Mouse (Mus musculus) midbrain, embryonic 16.5 days (tissue): ENCODE measurements around the gene Ptprs. TPM values are rescaled to one million over a fixed set of nuclear protein-coding genes. Genes with fewer than 3 reads are reported as not detected.

Experiments used
- ATAC-seq: fragments of 200-750 bp; cut with Nextera tagmentation; 2 replicates; pipeline ENCODE4 v1.8.0; 2017; ENCODE audit warnings: moderate TSS enrichment
- H3K27ac ChIP-seq: fragments of 300-500 bp; sonication (generic); 2 replicates; pipeline ENCODE4 v1.5.1; 2014; ENCODE audit warnings: mild to moderate bottlenecking, low read length, mixed read lengths
- H3K27me3 ChIP-seq: fragments of 300-500 bp; sonication (generic); 2 replicates; pipeline ENCODE4 v1.6.1; 2014; ENCODE audit warnings: low read depth, low read length, mixed read lengths; ENCODE audit not compliant: control insufficient read depth, insufficient read depth
- H3K36me3 ChIP-seq: fragments of 300-500 bp; sonication (generic); 2 replicates; pipeline ENCODE4 v1.6.1; 2014; ENCODE audit warnings: mild to moderate bottlenecking, low read length, moderate library complexity, mixed read lengths; ENCODE audit not compliant: control insufficient read depth, insufficient read depth
- H3K4me1 ChIP-seq: fragments of 300-500 bp; sonication (generic); 2 replicates; pipeline ENCODE4 v1.6.1; 2014; ENCODE audit warnings: mild to moderate bottlenecking, low read length, mixed read lengths; ENCODE audit not compliant: control insufficient read depth, insufficient read depth
- H3K4me2 ChIP-seq: fragments of 300-500 bp; sonication (generic); 2 replicates; pipeline ENCODE4 v1.6.1; 2014; ENCODE audit warnings: mild to moderate bottlenecking, low read length, mixed read lengths
- H3K4me3 ChIP-seq: fragments of 300-500 bp; sonication (generic); 2 replicates; pipeline ENCODE4 v1.5.1; 2014; ENCODE audit warnings: low read depth, mild to moderate bottlenecking, low read length, moderate library complexity, mixed read lengths
- H3K9ac ChIP-seq: fragments of 300-500 bp; sonication (generic); 2 replicates; pipeline ENCODE4 v1.6.1; 2014; ENCODE audit warnings: low read depth, low read length, mixed read lengths
- H3K9me3 ChIP-seq: fragments of 300-500 bp; sonication (generic); replicated peaks from 2 replicates; pipeline ENCODE4 v1.6.1; 2014; ENCODE audit warnings: mild to moderate bottlenecking, low read length, mixed read lengths; ENCODE audit not compliant: control insufficient read depth, poor library complexity, severe bottlenecking
- WGBS: fragments of 180-500 bp; shearing (Covaris S2); extraction: QIAGEN DNeasy Blood & Tissue Kit; methylation state at CpG from one replicate; pipeline ENCODE4 v1.1.7; 2014; 5-methylcytosine and 5-hydroxymethylcytosine counted together
- polyA plus RNA-seq: library from polyadenylated mRNA; unstranded; fragments of >200 nt; fragmentation: Nextera tagmentation; extraction: Ambion mirVana; gene quantifications from 2 replicates; pipeline ENCODE4 v1.2.1, GENCODE M21; 2015

Gene Ptprs
- polyA plus RNA-seq, 1 experiment from 2014 or later: 293 TPM

DNA sequence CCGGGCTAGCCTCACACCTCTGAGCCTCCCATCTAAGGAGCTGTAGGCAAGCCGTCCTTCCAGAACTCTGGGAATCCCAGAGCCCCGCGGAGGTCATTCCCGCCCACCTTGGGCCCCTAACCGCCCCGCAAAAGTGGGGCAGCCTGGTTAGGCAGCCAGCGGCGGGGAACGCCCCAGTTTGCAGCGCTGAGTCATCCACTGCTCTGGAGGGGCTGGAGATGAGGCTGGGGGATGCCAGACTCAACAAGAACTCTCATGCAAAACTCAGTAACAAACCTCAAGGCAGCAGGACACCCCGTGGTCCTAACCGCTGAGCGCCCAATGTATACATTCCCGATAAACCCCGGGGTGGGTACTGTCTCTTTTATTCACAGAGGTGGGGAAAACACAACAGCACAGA lies 4.2 kb downstream of the Ptprs start:
- Histone ChIP-seq H3K4me1 (peaks cover 69% of the 10 kb centered on the region), H3K36me3 (no peaks in the 10 kb centered on the region; the same call in 1 of the 2 replicates), H3K9ac (peak overlapping the region; percentile 100), H3K4me2 (peak overlapping the region; percentile 93), H3K9me3 (no peaks in the 10 kb centered on the region), H3K4me3 (peak overlapping the region; percentile 96), H3K27me3 (no peaks in the 10 kb centered on the region), H3K27ac (peak overlapping the region; percentile 38; the same call in 1 of the 2 replicates)
- no peak for ATAC-seq
- WGBS: 7% methylated on average over 16 of the region's 16 CpGs

DNA sequence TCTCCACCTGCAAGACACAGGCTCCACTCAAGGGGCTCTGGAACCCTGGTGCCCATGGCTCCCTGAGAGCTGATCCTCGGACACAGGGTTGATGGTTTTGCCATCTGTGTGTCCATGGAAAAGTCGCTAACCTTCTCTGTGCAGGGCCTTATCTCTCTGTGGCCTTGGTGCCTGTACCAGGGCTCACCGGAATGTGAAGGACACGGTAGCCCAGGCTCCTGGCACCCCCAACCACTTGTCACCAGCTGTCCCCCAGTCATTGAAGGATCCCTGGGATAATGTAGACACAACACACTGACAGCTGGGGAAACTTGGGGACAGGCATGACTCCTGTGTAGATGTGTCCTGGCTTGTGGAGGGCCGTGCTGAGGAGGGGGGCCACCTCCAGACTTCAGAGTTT lies 5.1 kb downstream of the Ptprs start:
- 65% methylated on average over 5 of the region's 5 CpGs for WGBS
- Histone ChIP-seq H3K4me2 (no peak overlapping the region), H3K9ac (no peak overlapping the region), H3K27me3 (no peaks in the 10 kb centered on the region), H3K4me3 (no peak overlapping the region), H3K36me3 (no peaks in the 10 kb centered on the region; the same call in 1 of the 2 replicates), H3K9me3 (no peaks in the 10 kb centered on the region), H3K27ac (no peak overlapping the region), H3K4me1 (peaks cover 73% of the 10 kb centered on the region)
- ATAC-seq: no peak

DNA sequence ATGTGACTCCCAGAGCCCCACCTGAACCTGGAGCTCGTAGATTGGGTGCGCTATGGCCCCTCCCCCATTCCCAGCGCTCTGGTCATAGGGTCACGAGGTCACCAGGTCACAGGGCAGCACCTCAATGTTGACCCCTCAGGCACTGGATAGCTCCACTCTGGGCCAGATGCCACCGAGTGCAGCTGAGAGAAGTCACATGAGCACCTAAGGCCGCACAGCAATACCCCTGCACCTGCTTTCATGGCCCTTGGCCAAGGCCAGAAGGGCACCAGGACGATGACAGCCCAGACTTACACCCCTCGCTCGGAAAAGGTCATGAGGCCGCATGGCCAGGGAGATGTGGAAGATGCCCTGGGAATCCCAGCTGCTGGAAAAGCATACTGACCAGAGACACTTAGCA lies 5.7 kb downstream of the Ptprs start:
- WGBS: 29% methylated on average over 10 of the region's 10 CpGs
- peaks cover 77% of the 10 kb centered on the region for H3K4me1 ChIP-seq
- H3K9ac ChIP-seq: peak overlapping the region; percentile 50
- no peak overlapping the region; the same call in 1 of the 2 replicates for H3K4me3 ChIP-seq
- no peaks in the 10 kb centered on the region for H3K27me3 ChIP-seq
- H3K27ac ChIP-seq: no peak overlapping the region
- H3K9me3 ChIP-seq: no peaks in the 10 kb centered on the region
- ATAC-seq: no peak
- no peaks in the 10 kb centered on the region; the same call in 1 of the 2 replicates for H3K36me3 ChIP-seq
- H3K4me2 ChIP-seq: peak overlapping the region; percentile 43

DNA sequence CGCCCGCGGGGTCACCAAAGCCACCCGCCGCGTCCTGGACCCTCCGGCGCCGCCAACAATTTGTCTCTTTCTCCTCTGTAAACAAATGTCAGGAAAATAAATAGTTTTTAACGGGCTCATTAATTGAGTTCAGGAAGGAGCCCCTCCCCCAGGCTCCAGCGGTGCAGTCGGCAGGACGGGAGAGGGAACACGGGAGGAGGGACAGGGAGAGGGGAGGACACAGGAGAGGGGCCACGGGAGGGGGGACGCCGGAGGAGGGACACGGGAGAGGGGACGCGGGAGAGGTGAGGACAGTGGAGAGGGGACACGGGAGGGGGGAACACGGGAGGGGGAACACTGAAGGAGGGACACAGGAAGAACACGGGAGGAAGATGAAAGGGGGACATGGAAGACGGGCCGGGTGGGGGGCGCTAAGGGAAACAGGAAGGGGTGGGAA lies 6.3 kb downstream of the Ptprs start:
- 7% methylated on average over 25 of the region's 26 CpGs for WGBS
- Histone ChIP-seq H3K4me1 (peaks cover 83% of the 10 kb centered on the region), H3K36me3 (no peaks in the 10 kb centered on the region; the same call in 1 of the 2 replicates)

DNA sequence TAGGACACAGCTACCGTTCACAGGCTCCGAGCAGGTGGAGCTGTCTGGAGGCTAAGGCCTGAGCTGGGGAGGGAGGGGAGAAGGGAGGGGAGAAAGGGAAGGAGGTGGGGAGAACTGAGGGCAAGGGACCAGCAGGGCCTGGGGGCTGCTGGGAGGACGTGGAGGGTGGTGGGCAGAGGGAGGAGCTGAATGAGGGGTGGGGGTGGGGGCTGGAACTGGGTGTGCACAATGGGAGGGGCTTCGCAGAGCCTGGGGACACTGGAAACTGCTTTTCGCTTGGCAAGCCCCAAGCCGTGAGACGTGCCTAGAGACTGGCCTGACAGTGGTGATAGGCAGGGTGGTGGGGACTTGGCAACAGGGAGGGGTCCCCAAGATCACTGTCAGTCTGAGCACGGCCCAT lies 7.0 kb downstream of the Ptprs start:
- Histone ChIP-seq H3K4me1 (peaks cover 88% of the 10 kb centered on the region), H3K4me3 (peak overlapping the region; percentile 8; the same call in 1 of the 2 replicates), H3K9ac (peak overlapping the region; percentile 50), H3K4me2 (peak overlapping the region; percentile 43), H3K27me3 (no peaks in the 10 kb centered on the region), H3K36me3 (no peaks in the 10 kb centered on the region; the same call in 1 of the 2 replicates), H3K9me3 (no peaks in the 10 kb centered on the region), H3K27ac (peak overlapping the region; percentile 88)
- WGBS: 19% methylated on average over 8 of the region's 8 CpGs
- ATAC-seq: no peak

More for the DNA sequence above, 6.3 kb downstream of the Ptprs start:
- Histone ChIP-seq H3K9me3 (no peaks in the 10 kb centered on the region), H3K27me3 (no peaks in the 10 kb centered on the region), H3K27ac (peak overlapping the region; percentile 88), H3K4me3 (peak overlapping the region; percentile 8), H3K9ac (peak overlapping the region; percentile 50), H3K4me2 (peak overlapping the region; percentile 43)
- no peak for ATAC-seq

DNA sequence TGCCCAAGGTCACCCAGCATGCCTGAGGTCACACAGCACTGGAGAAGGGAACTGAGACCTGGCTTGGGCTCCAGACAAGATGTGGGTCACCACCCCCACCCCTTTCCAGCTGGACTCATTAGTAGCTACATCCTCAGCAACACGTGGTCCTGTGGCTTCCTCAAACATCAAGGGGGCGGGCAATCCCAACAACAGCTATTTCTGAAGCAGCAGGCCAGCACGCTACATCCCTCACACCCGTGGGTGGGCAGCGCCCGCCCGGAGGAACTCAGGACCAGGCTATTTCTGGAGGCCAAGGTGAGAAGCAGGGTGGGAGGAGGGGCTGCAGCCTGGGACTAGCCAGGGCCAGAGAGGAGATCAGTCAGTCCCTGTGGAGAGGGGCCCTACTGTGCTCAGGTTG lies 7.4 kb downstream of the Ptprs start:
- 53% methylated on average over 7 of the region's 7 CpGs for WGBS
- no peak for ATAC-seq
- no peaks in the 10 kb centered on the region; the same call in 1 of the 2 replicates for H3K36me3 ChIP-seq
- peak overlapping the region; percentile 50; the same call in 1 of the 2 replicates for H3K9ac ChIP-seq
- peak overlapping the region; percentile 10; the same call in 1 of the 2 replicates for H3K4me2 ChIP-seq
- no peak overlapping the region for H3K4me3 ChIP-seq
- peaks cover 88% of the 10 kb centered on the region for H3K4me1 ChIP-seq
- H3K9me3 ChIP-seq: no peaks in the 10 kb centered on the region
- H3K27ac ChIP-seq: peak overlapping the region; percentile 88
- H3K27me3 ChIP-seq: no peaks in the 10 kb centered on the region

GRCm38 (mm10) chr17:56468380-56468779 lies 7.9 kb downstream of the Ptprs start:
- H3K4me2 ChIP-seq: no peak overlapping the region
- WGBS: 89% methylated on average over 9 of the region's 9 CpGs
- peak overlapping the region; percentile 88 for H3K27ac ChIP-seq
- no peak for ATAC-seq
- no peaks in the 10 kb centered on the region for H3K9me3 ChIP-seq
- no peaks in the 10 kb centered on the region; the same call in 1 of the 2 replicates for H3K36me3 ChIP-seq
- H3K4me3 ChIP-seq: no peak overlapping the region
- no peak overlapping the region for H3K9ac ChIP-seq
- peaks cover 88% of the 10 kb centered on the region for H3K4me1 ChIP-seq
- no peaks in the 10 kb centered on the region for H3K27me3 ChIP-seq

DNA sequence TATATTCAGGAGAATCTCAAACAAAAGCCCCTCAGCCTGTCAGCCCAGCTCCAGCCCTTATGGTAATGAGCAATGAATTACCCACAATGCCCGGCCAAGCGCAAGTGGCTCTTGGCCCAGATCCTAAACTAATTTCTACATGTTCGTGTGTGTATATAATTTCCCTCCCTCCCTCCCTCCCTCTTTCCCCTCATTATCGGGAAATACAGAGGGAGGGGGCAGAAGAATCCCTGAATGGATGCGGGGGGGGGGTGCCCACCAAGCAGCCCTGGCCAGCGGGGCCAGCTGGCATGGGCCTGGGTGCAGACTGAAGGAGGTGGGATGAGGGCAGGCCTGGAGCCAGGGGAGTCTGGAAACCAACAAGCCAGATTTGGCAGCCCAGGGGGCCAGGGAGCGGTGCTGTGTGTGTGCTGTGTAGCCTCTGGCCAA lies 8.8 kb downstream of the Ptprs start:
- Histone ChIP-seq H3K9me3 (no peaks in the 10 kb centered on the region), H3K4me3 (peak overlapping the region; percentile 11; the same call in 1 of the 2 replicates), H3K9ac (peak overlapping the region; percentile 55), H3K36me3 (no peaks in the 10 kb centered on the region; the same call in 1 of the 2 replicates), H3K27ac (peak overlapping the region; percentile 88), H3K27me3 (no peaks in the 10 kb centered on the region), H3K4me1 (peaks cover 87% of the 10 kb centered on the region), H3K4me2 (peak overlapping the region; percentile 47)
- ATAC-seq: peak; percentile 73
- 13% methylated on average over 6 of the region's 7 CpGs for WGBS

- Histone ChIP-seq H3K9me3 (no peaks in the 10 kb centered on the region), H3K27ac (peak overlapping the region; percentile 88), H3K27me3 (no peaks in the 10 kb centered on the region), H3K9ac (peak overlapping the region; percentile 55; the same call in 1 of the 2 replicates), H3K4me2 (peak overlapping the region; percentile 47), H3K36me3 (no peaks in the 10 kb centered on the region; the same call in 1 of the 2 replicates), H3K4me3 (peak overlapping the region; percentile 15; the same call in 1 of the 2 replicates), H3K4me1 (peaks cover 81% of the 10 kb centered on the region)
- 55% methylated on average over 6 of the region's 6 CpGs for WGBS
- no peak for ATAC-seq
Measured at GRCm38 (mm10) chr17:56466747-56467146, 9.5 kb downstream of the Ptprs start.
